Mouse (Mus musculus) layer of hippocampus, adult 6 months (tissue): ENCODE measurements around the gene Nubp2. TPM values are rescaled to one million over a fixed set of nuclear protein-coding genes. Genes with fewer than 3 reads are reported as not detected.

ENCODE experiments used
- long read RNA-seq, 2 experiments: library from polyadenylated mRNA; unstranded; transcript quantifications; one replicate each; pipeline ENCODE4 v2.0.0; 2019 to 2020
- polyA plus RNA-seq: library from polyadenylated mRNA; unstranded; fragments of <200 nt; fragmentation: Nextera tagmentation; gene quantifications from 2 replicates; pipeline ENCODE4 v1.2.3, GENCODE M21; 2021

The Nubp2 gene
- 54.0 and 61.7 TPM in 2 replicates for polyA plus RNA-seq
- long read RNA-seq, experiment 1, transcript Nubp2-205 (6 exons, 1,224 nt): minor isoform, 5 of 76 reads
- long read RNA-seq, experiment 1, transcript Nubp2-201 (7 exons, 1,427 nt): major isoform, 55 of 76 reads
- long read RNA-seq, experiment 1, transcript Nubp2-215 (7 exons, 950 nt): minor isoform, 6 of 76 reads
- long read RNA-seq, experiment 1, partial matches to known transcripts: 3 of 76 reads
- long read RNA-seq, experiment 1, other reads (novel, unspliced or antisense): 2 of 76 reads
- long read RNA-seq, experiment 2, transcript Nubp2-201 (7 exons, 1,427 nt): major isoform, 110 of 149 reads
- long read RNA-seq, experiment 2, transcript Nubp2-207 (7 exons, 1,445 nt): minor isoform, 8 of 149 reads
- long read RNA-seq, experiment 2, transcript Nubp2-215 (7 exons, 950 nt): minor isoform, 11 of 149 reads
- long read RNA-seq, experiment 2, partial matches to known transcripts: 0 of 149 reads
- long read RNA-seq, experiment 2, other reads (novel, unspliced or antisense): 9 of 149 reads

GRCm38 (mm10) chr17:24886134-24886931 lies at the start of gene Nubp2, which contains the start of gene Spsb3:
Nubp2 (minus strand) TSS chr17:24886349.
Spsb3 (plus strand) TSS chr17:24886643.

GRCm38 (mm10) chr17:24896241-24896992 lies 10.3 kb upstream of the Nubp2 start, which contains the start of gene Nme3:
Nme3 (plus strand) TSS chr17:24896500.

GRCm38 (mm10) chr17:24894995-24895547 lies 8.9 kb upstream of the Nubp2 start, which contains the start of the genes Eme2 and Mrps34:
Eme2 (minus strand) TSS chr17:24895087.
Mrps34 (plus strand) TSS chr17:24895116.

GRCm38 (mm10) chr17:24865776-24866175 lies 20.4 kb downstream of the Nubp2 start, which contains the start of gene Igfals:
Igfals (plus strand) TSS chr17:24865997.

GRCm38 (mm10) chr17:24850065-24850772 lies 35.9 kb downstream of the Nubp2 start, which contains the start of gene Fahd1:
Fahd1 (minus strand) TSS chr17:24850364.

GRCm38 (mm10) chr17:24839842-24840241 lies 46.3 kb downstream of the Nubp2 start, which contains the start of gene Hagh:
Hagh (plus strand) TSS chr17:24840143.

Other genes starting within 250 kb of the Nubp2 start
- 41.7 and 49.7 TPM in 2 replicates for gene Slc9a3r2, start 236.0 kb downstream of the Nubp2 start, polyA plus RNA-seq
- 1.2 TPM in 2 replicates for gene Npw, start 227.9 kb downstream of the Nubp2 start, polyA plus RNA-seq
- 0.99 and 1.2 TPM in 2 replicates for gene Zfp598, start 216.7 kb downstream of the Nubp2 start, polyA plus RNA-seq
- gene Syngr3, start 196.4 kb downstream of the Nubp2 start, polyA plus RNA-seq: 304 and 365 TPM in 2 replicates
- 30.7 and 34.3 TPM in 2 replicates for gene Gfer, start 190.2 kb downstream of the Nubp2 start, polyA plus RNA-seq
- 0.87 and 0.93 TPM in 2 replicates for gene Noxo1, start 190.1 kb downstream of the Nubp2 start, polyA plus RNA-seq
- 23.2 and 24.5 TPM in 2 replicates for gene Tbl3, start 178.7 kb downstream of the Nubp2 start, polyA plus RNA-seq
- gene Rnf151, start 168.3 kb downstream of the Nubp2 start, polyA plus RNA-seq: not detected in 2 replicates
- 1,412 and 1,765 TPM in 2 replicates for gene Rps2, start 168.2 kb downstream of the Nubp2 start, polyA plus RNA-seq
- 1,096 and 1,134 TPM in 2 replicates for gene Ndufb10, start 161.9 kb downstream of the Nubp2 start, polyA plus RNA-seq
- gene Rpl3l, start 158.5 kb downstream of the Nubp2 start, polyA plus RNA-seq: 0.50 TPM in 1 of 2 replicates, not detected in the other
- 9.1 and 9.3 TPM in 2 replicates for gene Msrb1, start 149.7 kb downstream of the Nubp2 start, polyA plus RNA-seq
- 0.54 and 0.67 TPM in 2 replicates for gene Hs3st6, start 133.4 kb downstream of the Nubp2 start, polyA plus RNA-seq
- not detected in 2 replicates for gene Meiob, start 82.1 kb downstream of the Nubp2 start, polyA plus RNA-seq
- 305 and 325 TPM in 2 replicates for gene Hagh, start 46.2 kb downstream of the Nubp2 start, polyA plus RNA-seq
- gene Fahd1, start 36.0 kb downstream of the Nubp2 start, polyA plus RNA-seq: 25.1 and 25.5 TPM in 2 replicates
- 0.20 TPM in 1 of 2 replicates, not detected in the other for gene Igfals, start 20.4 kb downstream of the Nubp2 start, polyA plus RNA-seq
- gene Spsb3, start 294 bp upstream of the Nubp2 start, polyA plus RNA-seq: 82.3 and 84.0 TPM in 2 replicates
- gene Eme2, start 8.7 kb upstream of the Nubp2 start, polyA plus RNA-seq: 15.7 and 16.4 TPM in 2 replicates
- gene Mrps34, start 8.8 kb upstream of the Nubp2 start, polyA plus RNA-seq: 173 and 187 TPM in 2 replicates
- gene Nme3, start 10.2 kb upstream of the Nubp2 start, polyA plus RNA-seq: 121 and 122 TPM in 2 replicates
- gene Mapk8ip3, start 50.6 kb upstream of the Nubp2 start, polyA plus RNA-seq: 52.4 and 55.8 TPM in 2 replicates
- gene Jpt2, start 74.3 kb upstream of the Nubp2 start, polyA plus RNA-seq: 4.7 and 5.9 TPM in 2 replicates
- 6.2 and 7.0 TPM in 2 replicates for gene Cramp1l, start 129.4 kb upstream of the Nubp2 start, polyA plus RNA-seq
- 4.3 and 6.4 TPM in 2 replicates for gene Ift140, start 129.7 kb upstream of the Nubp2 start, polyA plus RNA-seq
- gene Tmem204, start 197.2 kb upstream of the Nubp2 start, polyA plus RNA-seq: 15.0 and 15.1 TPM in 2 replicates
- 9.6 and 9.7 TPM in 2 replicates for gene Telo2, start 229.6 kb upstream of the Nubp2 start, polyA plus RNA-seq
- gene Ptx4, start 234.4 kb upstream of the Nubp2 start, polyA plus RNA-seq: 0.79 and 0.80 TPM in 2 replicates
- gene Clcn7, start 247.0 kb upstream of the Nubp2 start, polyA plus RNA-seq: 31.4 and 33.7 TPM in 2 replicates